Mouse (Mus musculus) hindbrain, embryonic 16.5 days (tissue): ENCODE results near the gene Srd5a2. TPM values are rescaled to one million over a fixed set of nuclear protein-coding genes. Genes with fewer than 3 reads are reported as not detected.

Experiments
- ATAC-seq: fragments of 200-750 bp; cut with Nextera tagmentation; 2 replicates; pipeline ENCODE4 v1.8.0; 2017; ENCODE audit warnings: moderate TSS enrichment, moderate library complexity
- H3K27ac ChIP-seq: fragments of 300-500 bp; sonication (generic); 2 replicates; pipeline ENCODE4 v1.5.1; 2014; ENCODE audit warnings: low read depth, mild to moderate bottlenecking, control low read depth, low read length, moderate library complexity
- H3K27me3 ChIP-seq: fragments of 300-500 bp; sonication (generic); replicated peaks from 2 replicates; pipeline ENCODE4 v1.6.1; 2014; ENCODE audit warnings: low read length; ENCODE audit not compliant: control insufficient read depth, insufficient read depth
- H3K36me3 ChIP-seq: fragments of 300-500 bp; sonication (generic); 2 replicates; pipeline ENCODE4 v1.6.1; 2014; ENCODE audit warnings: mild to moderate bottlenecking, low read length, moderate library complexity, mixed read lengths; ENCODE audit not compliant: control insufficient read depth, insufficient read depth
- H3K4me1 ChIP-seq: fragments of 300-500 bp; sonication (generic); 2 replicates; pipeline ENCODE4 v1.6.1; 2014; ENCODE audit warnings: low read depth, low read length; ENCODE audit not compliant: control insufficient read depth, insufficient read depth
- H3K4me2 ChIP-seq: fragments of 300-500 bp; sonication (generic); 2 replicates; pipeline ENCODE4 v1.6.1; 2014; ENCODE audit warnings: mild to moderate bottlenecking, low read length, control low read depth, moderate library complexity
- H3K4me3 ChIP-seq: fragments of 300-500 bp; sonication (generic); 2 replicates; pipeline ENCODE4 v1.5.1; 2014; ENCODE audit warnings: mild to moderate bottlenecking, low read length, control low read depth, moderate library complexity
- H3K9ac ChIP-seq: fragments of 300-500 bp; sonication (generic); 2 replicates; pipeline ENCODE4 v1.6.1; 2014; ENCODE audit warnings: low read depth, mild to moderate bottlenecking, control low read depth, low read length, moderate library complexity
- H3K9me3 ChIP-seq: fragments of 300-500 bp; sonication (generic); 2 replicates; pipeline ENCODE4 v1.6.1; 2014; ENCODE audit warnings: mild to moderate bottlenecking, low read length, moderate library complexity; ENCODE audit not compliant: control insufficient read depth
- WGBS: fragments of 180-500 bp; shearing (Covaris S2); extraction: QIAGEN DNeasy Blood & Tissue Kit; methylation state at CpG from one replicate; pipeline ENCODE4 v1.1.7; 2014; 5-methylcytosine and 5-hydroxymethylcytosine counted together
- polyA plus RNA-seq: library from polyadenylated mRNA; unstranded; fragments of >200 nt; fragmentation: Nextera tagmentation; extraction: Ambion mirVana; gene quantifications from 2 replicates; pipeline ENCODE4 v1.2.1, GENCODE M21; 2015

The Srd5a2 gene
- polyA plus RNA-seq, 1 experiment from 2014 or later = 0.15 TPM

GRCm38 (mm10) chr17:73970361-73971027, 77.2 kb downstream of the Srd5a2 start:
- Histone ChIP-seq H3K36me3 (no peaks in the 10 kb centered on the region), H3K9me3 (no peaks in the 10 kb centered on the region), H3K4me3 (no peak overlapping the region), H3K4me1 (no peaks in the 10 kb centered on the region), H3K9ac (no peak overlapping the region), H3K27me3 (no peaks in the 10 kb centered on the region), H3K27ac (no peak overlapping the region), H3K4me2 (no peak overlapping the region)
- WGBS = 72% methylated on average over 3 of the region's 3 CpGs
- ATAC-seq = no peak

Other genes starting within 250 kb of the Srd5a2 start
- 26.5 and 29.8 TPM in 2 replicates for gene Ehd3, start 243.8 kb downstream of the Srd5a2 start, polyA plus RNA-seq
- gene Xdh, start 97.7 kb downstream of the Srd5a2 start, polyA plus RNA-seq = 0.28 and 0.30 TPM in 2 replicates
- 52.9 and 56.1 TPM in 2 replicates for gene Memo1, start 247.6 kb upstream of the Srd5a2 start, polyA plus RNA-seq